Mouse (Mus musculus) embryonic facial prominence, embryonic 11.5 days (tissue): ENCODE data around the gene Ptpa. TPM values are rescaled to one million over a fixed set of nuclear protein-coding genes. Genes with fewer than 3 reads are reported as not detected.

Source experiments
- ATAC-seq: fragments of 200-750 bp; cut with Nextera tagmentation; replicated peaks from 2 replicates; pipeline ENCODE4 v1.8.0; 2017; ENCODE audit warnings: low read depth; ENCODE audit not compliant: insufficient number of reproducible peaks, low FRiP score, low TSS enrichment
- DNase-seq: peaks from one replicate; pipeline ENCODE4 v3.0.0-alpha.2; 2015; ENCODE audit warnings: low spot score
- H3K27ac ChIP-seq: fragments of 300-500 bp; sonication (generic); replicated peaks from 2 replicates; pipeline ENCODE4 v1.5.1; 2014; ENCODE audit warnings: mild to moderate bottlenecking, low read depth, low read length, control low read depth
- H3K27me3 ChIP-seq: fragments of 300-500 bp; sonication (generic); 2 replicates; pipeline ENCODE4 v1.6.1; 2014; ENCODE audit warnings: mild to moderate bottlenecking, low read length, moderate library complexity, mixed read lengths; ENCODE audit not compliant: control insufficient read depth, insufficient read depth
- H3K36me3 ChIP-seq: fragments of 300-500 bp; sonication (generic); replicated peaks from 2 replicates; pipeline ENCODE4 v1.6.1; 2014; ENCODE audit warnings: low read depth, mild to moderate bottlenecking, low read length, moderate library complexity, mixed read lengths; ENCODE audit not compliant: control insufficient read depth, insufficient read depth
- H3K4me1 ChIP-seq: fragments of 300-500 bp; sonication (generic); 2 replicates; pipeline ENCODE4 v1.6.1; 2014; ENCODE audit warnings: low read length, mixed read lengths; ENCODE audit not compliant: control insufficient read depth, insufficient read depth
- H3K4me2 ChIP-seq: fragments of 300-500 bp; sonication (generic); 2 replicates; pipeline ENCODE4 v1.6.1; 2014; ENCODE audit warnings: low read depth, mild to moderate bottlenecking, control low read depth, low read length, moderate library complexity
- H3K4me3 ChIP-seq: fragments of 300-500 bp; sonication (generic); 2 replicates; pipeline ENCODE4 v1.5.1; 2014; ENCODE audit warnings: low read depth, low read length, control low read depth
- H3K9ac ChIP-seq: fragments of 300-500 bp; sonication (generic); replicated peaks from 2 replicates; pipeline ENCODE4 v1.6.1; 2014; ENCODE audit warnings: mild to moderate bottlenecking, control low read depth, low read length
- H3K9me3 ChIP-seq: fragments of 300-500 bp; sonication (generic); replicated peaks from 2 replicates; pipeline ENCODE4 v1.6.1; 2016; ENCODE audit warnings: mild to moderate bottlenecking, low read length, inconsistent platforms, mixed read lengths; ENCODE audit not compliant: control insufficient read depth
- WGBS: fragments of 180-500 bp; shearing (Covaris S2); extraction: QIAGEN DNeasy Blood & Tissue Kit; methylation state at CpG from one replicate; pipeline ENCODE4 v1.1.7; 2014; 5-methylcytosine and 5-hydroxymethylcytosine counted together
- polyA plus RNA-seq: library from polyadenylated mRNA; unstranded; fragments of >200 nt; fragmentation: Nextera tagmentation; extraction: Ambion mirVana; gene quantifications from 2 replicates; pipeline ENCODE4 v1.2.1, GENCODE M21; 2014

The Ptpa gene
- polyA plus RNA-seq, 1 experiment from 2014 or later: 53.7 TPM

- H3K4me1 ChIP-seq: peaks cover 3% of the 10 kb centered on the region
- no peak overlapping the region for H3K4me2 ChIP-seq
- ATAC-seq (no peak), DNase-seq (no peak)
- H3K9ac ChIP-seq: no peak overlapping the region
- 93% methylated on average over 7 of the region's 7 CpGs for WGBS
- no peak overlapping the region for H3K27ac ChIP-seq
- H3K9me3 ChIP-seq: no peaks in the 10 kb centered on the region
- H3K4me3 ChIP-seq: no peak overlapping the region
- H3K27me3 ChIP-seq: no peaks in the 10 kb centered on the region
- peaks cover 4% of the 10 kb centered on the region; the same call in 1 of the 2 replicates for H3K36me3 ChIP-seq
Measured at GRCm38 (mm10) chr2:30395757-30396156, 20.1 kb upstream of the Ptpa start.

DNA sequence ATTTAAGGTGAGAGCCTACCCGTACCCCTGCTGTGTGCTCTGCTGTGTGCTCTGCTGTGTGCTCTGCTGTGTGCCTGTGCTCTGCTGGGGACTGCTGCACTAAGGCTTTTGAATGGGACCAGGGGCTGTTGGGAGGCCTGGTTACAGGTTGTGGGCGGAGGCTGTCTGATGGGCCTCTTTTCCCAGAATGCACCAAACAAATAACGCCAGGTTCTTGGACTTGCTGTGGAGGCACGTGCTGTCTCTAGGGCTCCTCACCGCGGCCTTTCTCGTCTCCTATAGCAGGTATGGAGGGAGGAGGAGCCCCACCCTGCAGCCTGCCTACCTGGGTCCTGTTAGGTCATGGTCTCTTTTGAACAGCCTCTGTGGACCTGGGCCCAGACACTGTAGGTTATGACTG lies 19.6 kb upstream of the Ptpa start:
- Histone ChIP-seq H3K27me3 (no peaks in the 10 kb centered on the region), H3K4me1 (peaks cover 3% of the 10 kb centered on the region), H3K9me3 (no peaks in the 10 kb centered on the region), H3K4me2 (no peak overlapping the region), H3K9ac (no peak overlapping the region), H3K4me3 (no peak overlapping the region), H3K36me3 (peaks cover 4% of the 10 kb centered on the region; the same call in 1 of the 2 replicates), H3K27ac (no peak overlapping the region)
- no peak for DNase-seq
- no peak for ATAC-seq
- 95% methylated on average over 7 of the region's 7 CpGs for WGBS

DNA sequence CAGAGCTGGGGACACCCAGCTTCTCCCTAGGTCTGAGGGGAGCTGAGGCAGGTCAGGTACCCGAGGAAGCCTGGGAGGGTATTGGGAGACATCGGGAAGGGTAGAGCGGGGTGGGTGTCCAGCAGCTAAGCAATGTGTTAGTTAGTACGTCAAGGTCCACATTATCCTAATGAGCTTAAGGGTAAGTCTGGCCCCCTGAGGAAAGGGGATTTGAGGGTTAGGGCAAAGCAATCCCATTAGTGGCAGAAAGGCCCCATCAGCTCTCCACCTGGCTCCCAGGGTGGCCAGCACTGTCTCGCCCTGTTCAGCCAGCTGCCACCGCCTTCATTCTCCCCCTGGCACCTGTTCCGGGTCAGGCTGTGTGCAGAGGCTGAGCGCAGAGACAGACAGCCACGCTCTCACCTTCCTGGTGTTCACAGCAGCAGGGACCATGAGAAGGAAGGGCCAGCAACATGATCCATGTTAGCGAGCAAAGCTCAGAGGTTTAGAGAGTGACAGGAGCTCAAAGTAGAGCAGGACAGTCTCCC lies 17.8 kb upstream of the Ptpa start:
- DNase-seq: no peak

DNA sequence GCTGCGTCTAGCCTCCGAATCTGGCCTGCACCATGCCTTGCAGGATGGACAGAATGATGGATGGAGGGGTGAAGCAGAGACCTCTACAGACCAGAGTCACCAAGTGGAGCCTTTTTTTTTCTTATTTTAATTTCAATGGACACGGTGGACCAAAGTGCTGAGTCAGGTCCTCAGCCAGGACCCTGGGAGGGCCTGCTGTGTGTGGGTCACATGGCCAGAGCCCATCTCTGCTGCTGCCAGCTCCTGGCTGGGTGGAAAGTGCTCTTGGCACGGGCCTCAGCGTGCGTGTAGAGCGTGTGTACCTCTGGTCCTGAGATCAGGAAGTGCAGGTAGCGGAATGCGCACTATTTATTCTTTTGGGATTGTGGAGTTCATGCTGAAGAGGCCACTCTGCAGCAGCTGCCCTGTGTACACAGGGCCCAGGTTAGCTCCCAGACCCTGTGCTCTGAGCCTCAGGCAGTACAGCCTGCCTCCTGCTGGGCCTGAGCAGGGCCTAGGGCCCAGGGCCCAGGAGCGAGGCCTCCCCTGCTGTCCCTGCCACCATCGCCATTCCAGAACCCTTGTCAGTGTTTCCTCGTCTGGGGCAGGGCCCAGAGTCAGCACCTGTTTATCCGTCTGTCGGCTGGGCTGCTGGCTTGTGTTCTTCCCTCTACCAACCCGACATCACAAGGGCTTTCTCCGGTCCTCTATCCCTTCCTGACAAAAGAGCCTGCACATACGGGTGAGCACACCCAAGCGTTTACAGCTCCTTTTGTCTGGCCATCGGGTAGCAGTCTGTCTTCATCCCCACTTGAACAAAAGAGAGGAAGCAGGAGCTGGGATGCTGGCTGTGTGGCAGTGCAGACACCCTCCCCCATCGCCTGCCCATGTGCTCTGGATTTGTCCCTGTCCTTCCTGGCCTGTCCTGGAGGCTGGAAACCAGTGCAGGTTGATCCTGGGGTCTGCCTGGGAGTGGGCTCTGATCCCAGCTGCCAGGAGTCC lies 16.4 kb upstream of the Ptpa start:
- Histone ChIP-seq H3K27ac (peak overlapping the region; percentile 28), H3K4me1 (no peaks in the 10 kb centered on the region), H3K4me3 (no peak overlapping the region), H3K36me3 (peaks cover 4% of the 10 kb centered on the region; the same call in 1 of the 2 replicates), H3K4me2 (no peak overlapping the region), H3K27me3 (no peaks in the 10 kb centered on the region), H3K9ac (peak overlapping the region; percentile 1; the same call in 1 of the 2 replicates), H3K9me3 (no peaks in the 10 kb centered on the region)
- DNase-seq (peak; percentile 12), ATAC-seq (peak; percentile 51; the same call in 1 of the 2 replicates)
- 37% methylated on average over 20 of the region's 20 CpGs for WGBS

More for the DNA sequence above, 17.8 kb upstream of the Ptpa start:
- H3K9me3 ChIP-seq: no peaks in the 10 kb centered on the region
- 74% methylated on average over 10 of the region's 10 CpGs for WGBS
- H3K4me3 ChIP-seq: no peak overlapping the region
- no peaks in the 10 kb centered on the region for H3K27me3 ChIP-seq
- no peak for ATAC-seq
- no peak overlapping the region for H3K4me2 ChIP-seq
- H3K9ac ChIP-seq: no peak overlapping the region
- H3K4me1 ChIP-seq: peaks cover 3% of the 10 kb centered on the region
- H3K36me3 ChIP-seq: peaks cover 4% of the 10 kb centered on the region; the same call in 1 of the 2 replicates
- H3K27ac ChIP-seq: no peak overlapping the region

- Histone ChIP-seq H3K27me3 (no peaks in the 10 kb centered on the region), H3K4me1 (no peaks in the 10 kb centered on the region), H3K27ac (no peak overlapping the region), H3K36me3 (peaks cover 4% of the 10 kb centered on the region; the same call in 1 of the 2 replicates), H3K4me3 (no peak overlapping the region), H3K9ac (no peak overlapping the region), H3K4me2 (no peak overlapping the region), H3K9me3 (no peaks in the 10 kb centered on the region)
- ATAC-seq (no peak), DNase-seq (no peak)
- 80% methylated on average over 1 of the region's 1 CpGs for WGBS
Measured at GRCm38 (mm10) chr2:30401581-30401980, 14.3 kb upstream of the Ptpa start.

GRCm38 (mm10) chr2:30402351-30402826 lies 13.4 kb upstream of the Ptpa start:
- no peak overlapping the region for H3K4me2 ChIP-seq
- H3K4me1 ChIP-seq: no peaks in the 10 kb centered on the region
- no peak overlapping the region for H3K4me3 ChIP-seq
- no peaks in the 10 kb centered on the region for H3K9me3 ChIP-seq
- ATAC-seq (no peak), DNase-seq (no peak)
- peaks cover 2% of the 10 kb centered on the region; the same call in 1 of the 2 replicates for H3K36me3 ChIP-seq
- 91% methylated on average over 9 of the region's 9 CpGs for WGBS
- no peak overlapping the region for H3K27ac ChIP-seq
- no peaks in the 10 kb centered on the region for H3K27me3 ChIP-seq
- H3K9ac ChIP-seq: no peak overlapping the region

DNA sequence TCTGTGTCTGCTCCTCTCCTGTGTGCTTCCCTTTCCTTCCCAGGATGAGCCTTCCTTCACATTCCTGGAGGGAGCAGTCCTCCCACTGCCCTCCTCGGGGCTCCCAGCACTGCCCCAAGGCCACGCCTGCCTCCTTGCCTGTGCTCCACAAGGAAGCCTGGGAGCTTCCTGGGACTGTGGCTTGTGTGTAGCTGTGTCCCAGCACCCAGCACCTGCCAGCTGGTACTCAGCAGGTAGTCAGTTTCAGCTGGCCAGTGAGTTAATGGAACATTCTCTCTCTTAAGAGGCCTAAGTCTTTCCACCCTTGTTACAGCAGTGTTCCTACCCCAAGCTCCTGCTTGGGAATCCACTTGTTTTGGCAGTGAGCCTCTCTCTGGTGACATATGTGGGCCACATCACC lies 13.0 kb upstream of the Ptpa start:
- Histone ChIP-seq H3K4me2 (no peak overlapping the region), H3K27me3 (no peaks in the 10 kb centered on the region), H3K36me3 (no peaks in the 10 kb centered on the region), H3K4me1 (no peaks in the 10 kb centered on the region), H3K4me3 (no peak overlapping the region), H3K9ac (no peak overlapping the region), H3K27ac (no peak overlapping the region), H3K9me3 (no peaks in the 10 kb centered on the region)
- DNase-seq (no peak), ATAC-seq (no peak)
- WGBS: 58% methylated on average over 2 of the region's 2 CpGs

DNA sequence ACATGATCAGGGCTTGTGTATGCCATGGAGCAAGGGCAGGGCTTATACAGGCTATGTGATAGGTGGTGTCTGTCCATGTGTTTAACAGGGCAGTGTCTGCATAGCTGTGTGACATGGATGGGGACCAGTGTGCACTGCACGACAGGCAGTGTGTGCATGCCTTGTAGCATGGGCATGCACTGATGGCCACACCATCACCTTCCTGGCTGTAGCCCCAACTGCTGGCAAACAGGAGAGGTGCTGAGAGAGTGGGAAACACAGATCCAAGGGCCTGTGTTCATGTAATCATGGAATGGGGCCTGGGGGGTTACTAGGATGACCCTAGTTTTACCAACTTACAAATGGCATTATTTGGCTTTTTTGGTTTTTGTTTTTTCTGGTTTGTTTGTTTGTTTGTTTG lies 12.0 kb upstream of the Ptpa start:
- 90% methylated on average over 1 of the region's 1 CpGs for WGBS
- no peaks in the 10 kb centered on the region for H3K36me3 ChIP-seq

More for the DNA sequence above, 12.0 kb upstream of the Ptpa start:
- Histone ChIP-seq H3K4me3 (no peak overlapping the region), H3K4me2 (no peak overlapping the region), H3K9me3 (no peaks in the 10 kb centered on the region), H3K27me3 (no peaks in the 10 kb centered on the region), H3K27ac (no peak overlapping the region), H3K4me1 (no peaks in the 10 kb centered on the region), H3K9ac (no peak overlapping the region)
- ATAC-seq (no peak), DNase-seq (no peak)
